Mouse (Mus musculus) thymus, postnatal 25 days (tissue): Measurements from ENCODE around the gene Mtmr3.
"Not testable (repeated sequence)": the region's sequence is repeated elsewhere in the genome, so short reads cannot be mapped to it uniquely, and the experiment has no call there.

Experiments
- DNase-seq: peaks from one replicate; pipeline ENCODE4 v3.0.0; 2022

Gene Mtmr3

GRCm38 (mm10) chr11:4599916-4600315, 5.3 kb upstream of the Mtmr3 start:
- DNase-seq, result no peak

- DNase-seq, result no peak
Observed at GRCm38 (mm10) chr11:4598411-4598810, 3.7 kb upstream of the Mtmr3 start.

GRCm38 (mm10) chr11:4593849-4594607, 635 bp downstream of the Mtmr3 start:
- DNase-seq, result peak; percentile 55

GRCm38 (mm10) chr11:4593491-4593848, 1.2 kb downstream of the Mtmr3 start:
- no peak for DNase-seq

GRCm38 (mm10) chr11:4591811-4592210, 2.9 kb downstream of the Mtmr3 start:
- no peak for DNase-seq

- no peak for DNase-seq
Observed at GRCm38 (mm10) chr11:4578682-4579081, 16.0 kb downstream of the Mtmr3 start.

GRCm38 (mm10) chr11:4577079-4577478, 17.6 kb downstream of the Mtmr3 start:
- DNase-seq, result no peak

GRCm38 (mm10) chr11:4576090-4576732, 18.5 kb downstream of the Mtmr3 start:
- not testable (repeated sequence) for DNase-seq

GRCm38 (mm10) chr11:4571491-4571901, 23.2 kb downstream of the Mtmr3 start:
- no peak for DNase-seq

- DNase-seq, result no peak
Observed at GRCm38 (mm10) chr11:4566333-4566732, 28.3 kb downstream of the Mtmr3 start.

- no peak for DNase-seq
Observed at GRCm38 (mm10) chr11:4565545-4565944, 29.1 kb downstream of the Mtmr3 start.

GRCm38 (mm10) chr11:4553274-4554063, 41.2 kb downstream of the Mtmr3 start:
- no peak for DNase-seq

- no peak for DNase-seq
Observed at GRCm38 (mm10) chr11:4547569-4547968, 47.1 kb downstream of the Mtmr3 start.

- DNase-seq, result no peak
Observed at GRCm38 (mm10) chr11:4545976-4546375, 48.7 kb downstream of the Mtmr3 start.

GRCm38 (mm10) chr11:4545401-4545800, 49.3 kb downstream of the Mtmr3 start:
- DNase-seq, result no peak

GRCm38 (mm10) chr11:4544627-4544921, 50.1 kb downstream of the Mtmr3 start:
- DNase-seq, result not testable (repeated sequence)

GRCm38 (mm10) chr11:4543746-4544626, 50.7 kb downstream of the Mtmr3 start:
- no peak for DNase-seq

GRCm38 (mm10) chr11:4543040-4543551, 51.6 kb downstream of the Mtmr3 start:
- no peak for DNase-seq

- DNase-seq, result no peak
Observed at GRCm38 (mm10) chr11:4536645-4537044, 58.0 kb downstream of the Mtmr3 start.

GRCm38 (mm10) chr11:4527132-4527531, 67.5 kb downstream of the Mtmr3 start:
- no peak for DNase-seq

- DNase-seq, result no peak
Observed at GRCm38 (mm10) chr11:4522142-4522664, 72.5 kb downstream of the Mtmr3 start.

GRCm38 (mm10) chr11:4518981-4519380, 75.7 kb downstream of the Mtmr3 start:
- DNase-seq, result no peak
